Mouse (Mus musculus) olfactory bulb, adult 2 months (tissue): Measurements from ENCODE around the gene Arhgef1.
A peak's percentile ranks its signal among the peaks of the same experiment; 100 is the strongest.

Experiments used
- CTCF ChIP-seq: fragments of 200-500 bp; IDR thresholded peaks from 2 replicates; pipeline ENCODE4 v1.5.1; 2012; ENCODE audit warnings: low read depth, mild to moderate bottlenecking, low read length, moderate library complexity; ENCODE audit not compliant: insufficient read depth
- POLR2A ChIP-seq: fragments of 200-500 bp; IDR thresholded peaks from 2 replicates; pipeline ENCODE4 v1.6.1; 2012; ENCODE audit warnings: mild to moderate bottlenecking, low read depth, low read length, moderate library complexity; ENCODE audit not compliant: insufficient read depth

DNA sequence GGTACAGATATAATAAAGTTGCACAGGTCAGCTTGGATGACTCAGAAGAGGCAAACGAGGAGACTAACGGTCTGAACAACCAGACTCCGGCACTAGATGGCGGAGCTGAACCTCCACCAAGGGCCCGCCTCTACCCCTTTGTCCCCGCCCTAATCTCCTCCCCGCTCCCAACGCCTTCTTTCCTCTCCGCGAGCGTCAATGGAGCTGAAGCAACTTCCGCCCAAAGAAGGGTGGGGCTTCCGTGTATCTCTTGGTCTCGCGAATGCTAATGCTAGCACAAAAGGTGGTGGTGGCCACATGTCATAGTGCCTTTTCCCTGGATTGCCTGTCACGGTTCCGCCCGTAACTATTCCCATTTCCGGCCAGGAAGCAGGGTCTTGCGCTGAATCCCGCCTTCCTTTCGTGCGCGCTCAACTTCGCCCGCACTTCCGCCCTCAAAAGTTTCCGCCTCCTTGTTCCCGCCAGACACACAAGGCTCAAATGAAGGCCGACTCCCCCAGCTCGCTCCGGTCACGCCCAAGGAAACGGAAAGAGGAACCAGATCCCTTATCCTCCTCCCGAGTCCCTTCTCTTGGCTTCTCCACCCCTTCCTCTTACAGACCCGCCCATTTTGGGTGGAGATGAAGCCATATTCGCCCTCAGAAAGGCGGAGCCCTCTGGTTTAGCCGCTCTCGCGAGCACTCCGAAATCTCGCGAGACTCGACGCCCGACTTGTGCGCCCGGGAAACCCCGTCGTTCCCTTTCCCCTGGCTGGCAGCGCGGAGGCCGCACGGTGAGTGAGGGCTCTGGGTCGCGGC lies 18.6 kb upstream of the Arhgef1 start, which contains the start of gene Rps19:
- no peak for TF ChIP-seq CTCF
- peak; percentile 96 for TF ChIP-seq POLR2A
